Mouse (Mus musculus) MEL (cell line): ENCODE results near the gene Tal1. TPM values are rescaled to one million over a fixed set of nuclear protein-coding genes. Genes with fewer than 3 reads are reported as not detected.

Source experiments
- DNase-seq: peaks from one replicate; pipeline ENCODE4 v3.0.0; 2011; ENCODE audit warnings: low read depth, low spot score
- H3K27ac ChIP-seq: 2 replicates; pipeline ENCODE4 v1.5.1; 2012; ENCODE audit warnings: low read depth, mild to moderate bottlenecking, control low read depth, low read length, moderate library complexity; ENCODE audit not compliant: control insufficient read depth
- H3K27me3 ChIP-seq, 2 experiments: fragments of 150-350 bp in 1 of 2; sonication (generic) in 1 of 2; 2 replicates each; pipeline ENCODE4 v1.6.1; 2012; ENCODE audit warnings: low read length in 2 of 2, mild to moderate bottlenecking in 2 of 2, improper control_type of control experiment in 1 of 2, moderate library complexity in 1 of 2; ENCODE audit not compliant: insufficient read depth in 2 of 2, control insufficient read depth in 1 of 2
- H3K36me3 ChIP-seq, 2 experiments: 2 replicates each; pipeline ENCODE4 v1.6.1; 2012 to 2014; ENCODE audit warnings: low read length in 2 of 2, improper control_type of control experiment in 1 of 2, inconsistent platforms in 1 of 2, mild to moderate bottlenecking in 1 of 2; ENCODE audit not compliant: insufficient read depth in 2 of 2, control insufficient read depth in 1 of 2
- H3K4me1 ChIP-seq, 2 experiments: fragments of 150-350 bp in 1 of 2; sonication (generic) in 1 of 2; 2 replicates each; pipeline ENCODE4 v1.6.1; 2012; ENCODE audit warnings: low read length in 2 of 2, improper control_type of control experiment in 1 of 2, mild to moderate bottlenecking in 1 of 2; ENCODE audit not compliant: insufficient read depth in 2 of 2, control insufficient read depth in 1 of 2
- H3K4me3 ChIP-seq, 2 experiments: fragments of 150-350 bp in 1 of 2; sonication (generic) in 1 of 2; 2 replicates each; pipeline ENCODE4 v1.5.1; 2012; ENCODE audit warnings: low read depth in 2 of 2, low read length in 2 of 2, mild to moderate bottlenecking in 2 of 2, moderate library complexity in 2 of 2, control low read depth in 1 of 2, improper control_type of control experiment in 1 of 2; ENCODE audit not compliant: control insufficient read depth in 1 of 2, insufficient read depth in 1 of 2
- H3K79me2 ChIP-seq: 2 replicates; pipeline ENCODE4 v1.6.1; 2012; ENCODE audit warnings: mild to moderate bottlenecking, low read length, moderate library complexity; ENCODE audit not compliant: control insufficient read depth, poor library complexity, insufficient read depth
- H3K9ac ChIP-seq: 2 replicates; pipeline ENCODE4 v1.6.1; 2012; ENCODE audit warnings: low read depth, mild to moderate bottlenecking, control low read depth, low read length, moderate library complexity; ENCODE audit not compliant: control insufficient read depth, poor library complexity, severe bottlenecking
- H3K9me3 ChIP-seq: fragments of 150-350 bp; sonication (generic); replicated peaks from 2 replicates; pipeline ENCODE4 v1.6.1; 2012; ENCODE audit warnings: mild to moderate bottlenecking, low read length, improper control_type of control experiment, moderate library complexity; ENCODE audit not compliant: insufficient read depth
- BHLHE40 ChIP-seq: IDR thresholded peaks from 2 replicates; pipeline ENCODE4 v1.6.1; 2012; ENCODE audit warnings: low read depth, mild to moderate bottlenecking, inconsistent platforms, low read length, improper control_type of control experiment, borderline replicate concordance
- CHD2 ChIP-seq: IDR thresholded peaks from 2 replicates; pipeline ENCODE4 v1.6.1; 2011; ENCODE audit warnings: low read length, improper control_type of control experiment
- CTCF ChIP-seq, 3 experiments: IDR thresholded peaks in 2 of 3; conservative IDR thresholded peaks in 1 of 3; 2 replicates each; pipeline ENCODE4 v1.5.1; 2011 to 2012; ENCODE audit warnings: low read length in 3 of 3, low read depth in 2 of 3, mild to moderate bottlenecking in 2 of 3, improper control_type of control experiment in 1 of 3, inconsistent platforms in 1 of 3, mixed read lengths in 1 of 3, moderate library complexity in 1 of 3; ENCODE audit not compliant: control insufficient read depth in 1 of 3, insufficient read depth in 1 of 3, poor library complexity in 1 of 3, severe bottlenecking in 1 of 3
- ELF1 ChIP-seq: IDR thresholded peaks from 2 replicates; pipeline ENCODE4 v1.6.1; 2014; ENCODE audit warnings: low read depth, mild to moderate bottlenecking, inconsistent platforms, low read length, improper control_type of control experiment, moderate library complexity
- EP300 ChIP-seq, 2 experiments: IDR thresholded peaks; 2 replicates each; pipeline ENCODE4 v1.6.1; 2011; ENCODE audit warnings: improper control_type of control experiment in 2 of 2, low read length in 2 of 2, low read depth in 1 of 2, mild to moderate bottlenecking in 1 of 2
- ETS1 ChIP-seq: IDR thresholded peaks from 2 replicates; pipeline ENCODE4 v1.6.1; 2012; ENCODE audit warnings: low read depth, mild to moderate bottlenecking, inconsistent platforms, low read length, improper control_type of control experiment, moderate library complexity
- GABPA ChIP-seq: IDR thresholded peaks from 2 replicates; pipeline ENCODE4 v1.6.1; 2012; ENCODE audit warnings: low read depth, mild to moderate bottlenecking, inconsistent platforms, low read length, improper control_type of control experiment, moderate library complexity
- GATA1 ChIP-seq: IDR thresholded peaks from 2 replicates; pipeline ENCODE4 v1.6.1; 2011; ENCODE audit warnings: low read depth, low read length, improper control_type of control experiment
- JUND ChIP-seq: IDR thresholded peaks from 2 replicates; pipeline ENCODE4 v1.6.1; 2011; ENCODE audit warnings: low read depth, mild to moderate bottlenecking, improper control_type of control experiment, low read length
- KAT2A ChIP-seq: conservative IDR thresholded peaks from 2 replicates; pipeline ENCODE4 v1.6.1; 2012; ENCODE audit warnings: low read depth, low read length, improper control_type of control experiment, inconsistent platforms
- MAZ ChIP-seq: IDR thresholded peaks from 2 replicates; pipeline ENCODE4 v1.6.1; 2012; ENCODE audit warnings: low read depth, mild to moderate bottlenecking, inconsistent platforms, low read length, improper control_type of control experiment
- NRF1 ChIP-seq: IDR thresholded peaks from 2 replicates; pipeline ENCODE4 v1.6.1; 2014; ENCODE audit warnings: low read depth, mild to moderate bottlenecking, inconsistent platforms, low read length, improper control_type of control experiment, moderate library complexity; ENCODE audit not compliant: poor library complexity, insufficient read depth, severe bottlenecking
- POLR2AphosphoS2 ChIP-seq: IDR thresholded peaks from 2 replicates; pipeline ENCODE4 v1.6.1; 2011; ENCODE audit warnings: low read length, improper control_type of control experiment
- POLR2AphosphoS5 ChIP-seq: IDR thresholded peaks from 2 replicates; pipeline ENCODE4 v1.6.1; 2012; ENCODE audit warnings: low read depth, borderline replicate concordance, mild to moderate bottlenecking, inconsistent platforms, low read length, moderate library complexity, mixed read lengths
- RAD21 ChIP-seq: IDR thresholded peaks from 2 replicates; pipeline ENCODE4 v1.6.1; 2011; ENCODE audit warnings: mild to moderate bottlenecking, low read depth, low read length, improper control_type of control experiment
- RCOR1 ChIP-seq: IDR thresholded peaks from 2 replicates; pipeline ENCODE4 v1.6.1; 2012; ENCODE audit warnings: low read depth, mild to moderate bottlenecking, inconsistent platforms, low read length, improper control_type of control experiment
- SIN3A ChIP-seq: IDR thresholded peaks from 2 replicates; pipeline ENCODE4 v1.6.1; 2012; ENCODE audit warnings: low read length, improper control_type of control experiment, inconsistent platforms
- SMC3 ChIP-seq: IDR thresholded peaks from 2 replicates; pipeline ENCODE4 v1.6.1; 2011; ENCODE audit warnings: low read depth, low read length, improper control_type of control experiment
- TCF12 ChIP-seq: IDR thresholded peaks from 2 replicates; pipeline ENCODE4 v1.6.1; 2014; ENCODE audit warnings: low read depth, mild to moderate bottlenecking, inconsistent platforms, low read length, improper control_type of control experiment, moderate library complexity
- USF1 ChIP-seq: IDR thresholded peaks from 2 replicates; pipeline ENCODE4 v1.6.1; 2014; ENCODE audit warnings: low read depth, mild to moderate bottlenecking, inconsistent platforms, low read length, improper control_type of control experiment, moderate library complexity
- USF2 ChIP-seq, 2 experiments: IDR thresholded peaks; 2 replicates each; pipeline ENCODE4 v1.6.1; 2011 to 2012; ENCODE audit warnings: improper control_type of control experiment in 2 of 2, low read length in 2 of 2, borderline replicate concordance in 1 of 2, inconsistent platforms in 1 of 2, low read depth in 1 of 2, mild to moderate bottlenecking in 1 of 2; ENCODE audit not compliant: insufficient read depth in 1 of 2
- ZC3H11A ChIP-seq: IDR thresholded peaks from 2 replicates; pipeline ENCODE4 v1.6.1; 2012; ENCODE audit warnings: low read depth, mild to moderate bottlenecking, inconsistent platforms, low read length, improper control_type of control experiment
- polyA plus RNA-seq, 2 experiments: library from polyadenylated mRNA; stranded (reverse) in 1 of 2; unstranded in 1 of 2; fragments of >175 nt in 1 of 2; fragments of >200 nt in 1 of 2; gene quantifications; 2 replicates each; pipeline versions ENCODE4 v1.2.1 to v1.2.4; 2012; ENCODE audit warnings: low replicate concordance in 2 of 2, low read depth in 1 of 2; ENCODE audit not compliant: insufficient read length in 2 of 2, insufficient read depth in 1 of 2, missing spikeins in 1 of 2
- total RNA-seq: library from RNA; depleted of rRNA; stranded (reverse); fragments of 300-350 nt; gene quantifications from 2 replicates; pipeline ENCODE4 v1.2.3, GENCODE M21; 2012

Tal1 gene
- total and polyA plus RNA-seq, 3 experiments = 34.9 to 48.9 TPM; not detected in 1

- 0 out of 6 replicates have a peak, but pooled peaks of 2 of the 3 experiments have one; percentile 2 to 3 for TF ChIP-seq CTCF (IDR thresholded peaks at IDR 0.05 in 2 of 3, conservative IDR thresholded peaks at IDR 0.05 in 1 of 3; ENCODE audit: control insufficient read depth in 1 of 3, insufficient read depth in 1 of 3, low read depth in 2 of 3, low read length in 3 of 3, poor library complexity in 1 of 3, severe bottlenecking in 1 of 3)
- TF ChIP-seq RCOR1 = no peak
- H3K79me2 ChIP-seq = no peaks in the 10 kb centered on the region
- no peaks in the 10 kb centered on the region for H3K4me1 ChIP-seq
- H3K27ac ChIP-seq = no peak overlapping the region
- H3K4me3 ChIP-seq = no peak overlapping the region
- H3K27me3 ChIP-seq = peaks cover 1 to 5% of the 10 kb centered on the region in 2 experiments; a peak in 3 of 4 replicates
- no peaks in the 10 kb centered on the region for H3K36me3 ChIP-seq
- no peaks in the 10 kb centered on the region for H3K9me3 ChIP-seq
- H3K9ac ChIP-seq = no peak overlapping the region
- DNase-seq = no peak
Observed at GRCm38 (mm10) chr4:115113266-115113665, 57.0 kb downstream of the Tal1 start.

DNA sequence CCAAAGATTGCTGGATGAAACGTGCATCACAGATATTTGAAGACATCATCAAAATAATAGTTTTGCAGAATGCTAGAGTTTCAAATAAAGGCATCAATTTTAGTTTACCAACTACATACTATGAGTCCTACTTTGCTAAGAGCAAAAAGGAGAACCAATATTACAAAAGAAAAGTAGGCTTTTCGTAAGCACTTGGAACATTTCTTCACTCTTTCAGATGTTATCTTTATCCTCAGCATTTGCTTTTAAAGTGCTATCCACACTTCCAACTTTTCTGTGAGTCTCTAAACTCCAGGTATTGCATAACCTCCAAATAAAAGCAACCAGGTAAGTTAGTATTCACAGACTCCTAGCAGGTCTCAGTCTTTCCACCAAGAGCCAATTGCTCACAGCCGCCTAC lies 63.4 kb downstream of the Tal1 start:
- no peaks in the 10 kb centered on the region for H3K36me3 ChIP-seq
- H3K9me3 ChIP-seq = no peaks in the 10 kb centered on the region
- no peak overlapping the region for H3K9ac ChIP-seq
- no peak for TF ChIP-seq JUND
- TF ChIP-seq TCF12 = no peak
- no peak for TF ChIP-seq KAT2A
- TF ChIP-seq BHLHE40 = no peak
- no peak for TF ChIP-seq MAZ
- TF ChIP-seq ELF1 = no peak
- no peak for TF ChIP-seq POLR2AphosphoS5
- TF ChIP-seq SIN3A = no peak
- TF ChIP-seq GATA1 = no peak
- TF ChIP-seq NRF1 = no peak
- TF ChIP-seq USF2 (IDR thresholded peaks at IDR 0.05; ENCODE audit: borderline replicate concordance in 1 of 2, insufficient read depth in 1 of 2, low read depth in 1 of 2, low read length in 2 of 2) = no peak
- no peak for TF ChIP-seq GABPA
- TF ChIP-seq ETS1 = no peak
- TF ChIP-seq POLR2AphosphoS2 = no peak
- no peak for TF ChIP-seq RAD21
- no peak for TF ChIP-seq ZC3H11A
- no peak for TF ChIP-seq USF1
- TF ChIP-seq EP300 (IDR thresholded peaks at IDR 0.05; ENCODE audit: low read depth in 1 of 2, low read length in 2 of 2) = no peak
- no peak for TF ChIP-seq SMC3
- TF ChIP-seq CHD2 = no peak
- DNase-seq = no peak
- H3K27ac ChIP-seq = no peak overlapping the region
- H3K79me2 ChIP-seq = no peaks in the 10 kb centered on the region
- H3K27me3 ChIP-seq = no peaks in the 10 kb centered on the region; a peak in 1 of 4 replicates
- no peaks in the 10 kb centered on the region; a peak in 1 of 4 replicates for H3K4me1 ChIP-seq
- H3K4me3 ChIP-seq = no peak overlapping the region
